Mouse (Mus musculus) granulocyte monocyte progenitor cell, adult 5-6 weeks (primary cell): ENCODE measurements at regions not wholly inside any gene's neighbourhood (a gene's known extent, or its start where the extent isn't known, plus 50 kb on each side); places are given as distances from the start of the nearest gene placed in this dataset.

Source experiments
- ATAC-seq: replicated peaks from 2 replicates; pipeline ENCODE4 v1.8.0; 2016; ENCODE audit warnings: mild to moderate bottlenecking, moderate TSS enrichment, inconsistent platforms; ENCODE audit not compliant: poor library complexity, severe bottlenecking

DNA sequence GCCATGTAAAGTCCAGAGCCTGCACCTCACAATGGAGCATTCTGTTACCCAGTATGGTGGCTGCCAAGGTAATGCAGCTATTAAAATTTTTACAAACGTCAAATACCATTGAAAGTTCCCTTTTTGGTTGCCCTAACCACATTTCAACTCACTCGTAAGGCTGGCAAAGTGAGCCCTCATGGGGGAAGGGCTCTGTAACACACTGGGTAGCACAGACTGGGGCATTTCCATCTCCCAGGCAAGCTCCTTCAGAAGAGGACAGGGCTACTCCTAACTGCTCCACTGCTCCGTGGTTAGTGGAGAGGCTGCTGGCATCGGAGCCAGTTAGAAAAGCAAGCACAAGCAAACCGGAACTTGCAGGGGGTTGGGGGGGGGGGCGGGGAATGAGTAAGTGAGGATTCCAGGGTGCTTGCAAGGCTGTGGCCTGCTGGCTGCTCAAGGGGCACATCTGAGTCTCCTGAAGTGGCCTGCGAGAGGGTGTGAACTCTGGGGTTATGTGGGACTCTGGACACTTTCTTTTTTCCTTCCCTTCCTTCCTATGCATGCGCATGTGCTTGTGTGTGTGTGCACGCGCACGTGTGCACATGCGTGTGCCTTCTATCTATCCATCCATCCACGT, 233.8 kb downstream of the Sox9 start:
- ATAC-seq: peak; percentile 68

- no peak for ATAC-seq
Observed at GRCm38 (mm10) chr11:113016801-113017715, 235.0 kb downstream of the Sox9 start.

DNA sequence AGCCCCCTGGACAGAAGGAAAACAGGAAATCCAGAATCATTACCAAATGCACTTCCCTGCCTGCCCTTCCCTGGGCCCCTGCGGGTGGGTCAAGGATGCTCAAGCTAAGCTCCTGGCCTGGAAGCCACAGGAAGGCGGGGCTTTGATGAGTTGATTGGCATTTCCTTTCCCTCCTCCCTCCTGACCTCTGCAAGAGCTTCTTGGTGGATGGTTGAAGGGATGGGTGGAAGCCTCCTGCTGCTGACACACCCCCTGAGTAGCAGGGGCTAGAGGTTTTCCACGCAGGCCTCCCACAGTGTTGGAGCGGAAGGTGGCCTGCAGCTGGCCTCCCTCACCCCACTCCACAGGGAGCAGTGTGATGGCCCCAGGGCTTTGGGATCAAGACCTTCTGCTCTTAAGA, 239.5 kb downstream of the Sox9 start:
- ATAC-seq: no peak

DNA sequence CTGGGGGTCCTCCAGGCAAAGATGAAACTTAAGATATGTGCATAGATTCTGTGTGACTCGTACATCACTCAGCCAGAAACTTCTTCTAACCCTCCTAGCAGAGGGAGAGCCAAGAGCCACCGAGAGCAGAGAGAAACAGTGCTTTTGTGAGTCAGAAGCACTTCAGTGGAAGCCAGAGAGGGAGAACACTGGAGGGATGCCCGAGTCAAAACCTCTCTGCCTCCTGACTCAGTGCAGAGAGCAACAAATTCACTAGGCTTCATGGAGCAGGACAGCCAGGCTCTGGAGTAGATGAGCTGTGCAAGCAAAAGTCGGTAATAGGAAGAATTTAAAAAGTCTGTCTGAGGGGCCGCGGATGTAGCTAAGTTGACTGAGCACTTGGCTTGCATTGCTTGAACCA, 245.0 kb downstream of the Sox9 start:
- no peak for ATAC-seq

DNA sequence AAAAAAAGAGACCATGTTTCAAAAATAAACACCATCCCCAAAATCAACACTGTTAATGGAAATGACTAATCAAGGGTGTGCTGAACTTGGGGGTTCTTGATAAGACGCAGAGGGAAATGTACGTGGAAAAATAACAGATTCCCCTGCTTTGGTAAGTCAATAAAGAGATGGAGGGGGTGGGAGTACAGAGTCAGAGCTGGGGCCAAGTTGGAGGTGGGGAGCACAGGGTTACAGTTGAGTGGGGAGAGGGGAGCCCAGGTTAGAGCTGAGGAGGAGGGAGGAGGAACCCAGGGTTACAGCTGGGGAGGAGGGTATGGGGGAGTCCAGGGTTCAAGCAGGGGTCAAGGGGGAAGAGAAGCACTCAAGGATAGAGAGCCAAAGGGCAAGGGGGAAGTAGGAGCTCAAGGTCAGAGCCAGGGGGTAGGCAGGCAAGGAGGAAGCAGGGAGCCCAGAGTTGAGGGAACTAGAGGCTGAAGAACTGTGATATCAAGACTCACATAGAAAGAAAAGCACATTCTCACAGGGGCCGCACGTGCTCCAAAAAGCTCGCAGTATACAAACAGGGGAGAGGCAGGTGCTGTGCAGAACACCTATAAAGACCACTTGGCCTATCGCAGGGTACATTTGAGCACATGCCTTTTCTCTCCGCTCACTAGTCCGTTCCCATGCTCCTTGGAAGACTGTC, 246.4 kb downstream of the Sox9 start:
- no peak for ATAC-seq

- ATAC-seq: no peak
Observed at GRCm38 (mm10) chr11:113031405-113031804, 249.4 kb downstream of the Sox9 start.

DNA sequence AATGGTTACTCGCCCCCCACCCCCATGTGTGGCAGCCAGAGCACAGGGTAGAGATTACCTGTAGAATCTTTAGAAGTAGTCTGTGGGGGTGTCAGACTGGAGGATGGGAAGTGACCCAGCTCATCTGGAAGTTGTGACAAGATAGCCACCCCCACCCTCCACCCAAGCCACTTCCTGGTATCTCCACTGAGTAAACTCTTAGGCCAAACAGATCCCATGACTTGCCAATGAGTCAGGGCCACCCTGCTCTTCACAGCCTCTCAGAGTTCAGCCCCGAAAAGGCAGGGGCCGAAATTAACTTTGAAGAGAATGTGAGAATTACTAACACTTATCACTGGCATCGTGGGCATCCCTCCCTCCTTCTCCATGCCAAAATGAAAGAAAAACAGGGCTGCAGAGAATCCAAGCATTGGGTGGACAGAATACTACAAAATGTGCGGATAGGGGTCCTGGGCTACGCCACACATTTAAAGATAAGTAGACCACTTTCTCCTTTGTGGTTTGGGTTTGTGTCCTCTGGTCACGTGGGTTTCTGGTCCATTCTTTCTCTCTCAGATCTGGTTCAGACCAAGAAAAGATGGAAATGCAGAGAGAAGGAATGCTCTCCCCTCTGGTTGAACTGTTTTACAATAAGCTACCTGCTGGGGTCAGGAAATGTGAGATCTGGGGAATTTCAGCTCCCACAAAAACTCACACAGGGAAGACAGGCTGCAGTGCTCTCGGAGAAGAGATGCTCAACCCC, 250.6 kb downstream of the Sox9 start:
- ATAC-seq: no peak

GRCm38 (mm10) chr11:113034911-113035310, 252.9 kb downstream of the Sox9 start:
- no peak for ATAC-seq

GRCm38 (mm10) chr11:113037736-113038135, 255.7 kb downstream of the Sox9 start:
- ATAC-seq: no peak

GRCm38 (mm10) chr11:113042710-113043109, 260.7 kb downstream of the Sox9 start:
- no peak for ATAC-seq

DNA sequence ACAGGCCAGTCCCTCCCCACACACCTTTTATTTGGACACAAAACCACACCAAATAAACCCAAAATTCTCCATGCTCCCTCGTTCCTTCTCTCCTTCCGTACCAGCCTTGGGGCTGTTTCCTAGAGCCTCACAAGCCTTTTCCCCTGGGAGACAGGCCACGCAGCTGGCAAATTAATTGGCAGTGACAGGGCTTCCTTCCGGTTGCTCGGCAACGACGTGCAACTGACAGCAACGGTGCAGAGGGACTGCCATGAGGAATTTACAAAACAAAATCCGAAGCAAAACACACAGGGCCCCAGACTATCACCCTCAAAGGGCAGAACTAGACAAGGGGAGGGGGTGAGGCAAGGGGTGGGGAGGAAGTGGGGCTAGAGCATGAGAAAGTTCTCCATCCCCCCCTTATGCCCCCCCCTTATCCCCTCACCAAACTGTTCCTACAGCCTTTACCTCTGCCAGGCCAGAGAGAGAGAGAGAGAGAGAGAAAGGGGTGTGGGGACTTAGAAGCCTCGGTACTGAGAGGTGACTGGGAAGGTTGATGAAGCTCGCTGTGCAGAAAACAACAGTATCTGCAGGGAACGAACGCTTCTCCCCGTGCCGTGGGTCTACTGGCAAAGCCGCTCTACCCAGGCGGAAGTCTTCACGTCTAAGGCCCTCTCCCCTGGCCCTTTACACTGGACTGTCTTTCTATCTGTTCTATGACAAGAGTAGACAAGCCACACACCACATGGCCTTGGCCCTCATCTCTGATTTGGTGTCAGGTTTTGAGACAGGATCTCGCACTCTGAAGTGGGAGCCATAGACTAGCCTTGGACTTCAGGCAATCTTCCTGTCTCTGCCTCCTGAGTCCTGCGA, 264.4 kb downstream of the Sox9 start:
- ATAC-seq: no peak

DNA sequence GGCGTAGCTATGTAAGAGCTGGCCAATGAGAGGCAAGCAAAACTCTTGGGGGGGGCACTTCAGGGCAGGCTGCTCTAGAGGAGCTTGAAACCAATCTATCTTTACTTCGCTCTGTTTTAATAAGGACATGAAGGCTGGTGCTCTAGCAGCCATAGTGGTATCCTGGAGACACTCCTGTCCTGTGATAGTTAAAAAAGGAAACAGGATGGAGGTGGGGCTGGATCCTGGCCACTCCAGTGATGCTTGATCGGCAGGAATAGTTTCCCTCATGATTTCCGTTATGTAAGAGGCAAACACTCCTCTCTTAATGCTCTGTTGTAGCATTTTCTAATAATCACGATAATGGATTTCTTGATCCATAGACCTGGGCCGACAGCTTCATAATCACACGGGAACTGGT, 266.1 kb downstream of the Sox9 start:
- ATAC-seq: no peak

DNA sequence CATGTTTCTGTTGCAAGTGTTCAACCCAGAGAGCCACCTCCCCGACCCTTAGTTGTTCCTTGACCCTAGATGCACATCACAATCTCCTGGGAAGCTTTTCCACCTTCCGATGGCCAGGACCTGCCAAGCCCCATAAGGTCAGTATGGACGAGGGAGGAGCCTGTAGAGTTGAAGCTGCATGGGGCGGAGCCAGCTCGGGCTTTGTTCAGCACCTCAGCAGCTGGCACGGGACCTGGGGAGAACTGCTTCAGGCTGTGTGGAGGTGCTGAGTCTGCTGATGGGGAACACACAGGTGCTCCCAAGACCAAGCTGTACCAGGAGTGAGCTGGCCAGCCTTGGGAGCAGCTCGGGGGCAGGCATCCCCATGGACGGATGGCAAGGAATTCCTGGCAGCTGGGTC, 267.6 kb downstream of the Sox9 start:
- no peak for ATAC-seq

GRCm38 (mm10) chr11:113052536-113052935, 270.5 kb downstream of the Sox9 start:
- ATAC-seq: no peak

DNA sequence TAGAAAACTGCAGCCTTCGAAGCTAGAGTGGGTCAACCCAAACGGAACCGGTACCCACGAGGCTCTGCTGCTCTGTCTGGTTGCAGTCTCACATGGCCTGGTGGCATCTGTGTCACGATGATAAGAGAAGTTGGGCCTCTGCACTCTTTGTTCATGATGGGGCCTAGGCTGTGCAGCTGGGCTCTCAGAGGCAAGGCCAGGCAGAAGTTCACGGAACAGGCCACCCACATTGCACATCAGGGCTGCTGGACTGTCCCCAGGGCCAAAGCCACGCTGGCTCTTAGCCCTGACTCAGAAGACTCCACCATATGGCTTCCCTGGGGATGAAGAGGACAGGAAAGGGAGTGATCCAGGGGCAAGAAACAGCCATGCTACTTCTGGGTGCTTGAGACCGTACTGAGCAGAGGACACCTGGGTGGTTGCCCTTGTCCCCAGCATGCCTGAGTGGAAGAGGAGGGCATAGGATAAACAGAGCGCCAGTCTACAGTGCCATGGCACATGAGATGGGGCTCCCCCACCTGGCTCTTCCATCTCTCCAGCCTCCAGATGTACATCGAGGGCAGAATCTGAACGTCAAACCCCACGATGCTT, 274.1 kb downstream of the Sox9 start:
- no peak for ATAC-seq

DNA sequence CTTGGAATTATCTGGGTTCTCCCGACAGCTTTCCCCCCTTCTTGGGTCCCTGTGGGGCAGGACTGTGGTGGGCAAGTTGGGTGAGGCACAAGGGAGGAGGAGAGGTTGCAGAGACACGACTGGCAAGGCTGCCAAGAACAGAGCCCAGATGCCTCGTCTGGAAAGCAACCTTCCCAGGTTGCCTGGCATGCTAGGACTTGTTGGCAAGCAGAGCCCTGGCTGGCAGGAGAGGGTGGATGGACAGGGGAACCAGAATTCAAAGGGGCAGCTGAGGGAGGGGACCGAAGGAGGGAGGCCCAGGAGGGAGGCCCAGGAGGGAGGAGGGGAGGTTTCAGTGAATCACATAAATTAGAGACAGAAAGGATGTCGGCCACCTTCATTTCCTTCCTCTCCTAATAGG, 274.8 kb downstream of the Sox9 start:
- ATAC-seq: no peak

GRCm38 (mm10) chr11:113070365-113070764, 288.3 kb downstream of the Sox9 start:
- ATAC-seq: no peak

GRCm38 (mm10) chr11:113071942-113072341, 289.9 kb downstream of the Sox9 start:
- ATAC-seq: no peak

DNA sequence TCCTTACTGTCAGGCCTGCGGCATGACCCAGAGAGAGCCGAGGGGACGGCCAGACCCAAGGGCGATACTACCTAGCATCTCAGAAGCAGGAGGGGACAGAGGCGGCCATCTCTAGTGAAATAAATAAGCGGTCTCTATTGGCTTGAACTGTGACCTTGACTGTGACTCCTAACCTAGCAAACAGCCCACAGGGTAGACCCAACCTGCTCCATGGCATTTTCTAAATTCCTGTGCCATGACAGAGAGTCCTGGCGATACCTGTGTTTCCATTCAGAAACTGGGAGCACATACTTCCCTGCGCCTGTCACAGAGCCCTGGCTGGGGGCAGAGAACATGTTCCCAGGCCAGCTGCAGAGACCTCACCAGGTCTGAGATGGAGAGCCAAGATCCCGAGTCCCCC, 292.3 kb downstream of the Sox9 start:
- ATAC-seq: no peak
